Mouse (Mus musculus): ENCODE measurements at regions not wholly inside any gene's neighbourhood (a gene's known extent, or its start where the extent isn't known, plus 50 kb on each side); places are given as distances from the start of the nearest gene placed in this dataset.

GRCm38 (mm10) chr1:24832246-24832645 lies 153.8 kb downstream of the Lmbrd1 start:
- Histone ChIP-seq H3K27ac (no peak overlapping the region), H3K4me1 (replicated peaks; ENCODE audit: control insufficient read depth, insufficient read depth, low read length) (no peaks in the 10 kb centered on the region), H3K36me3 (replicated peaks; ENCODE audit: control insufficient read depth, insufficient read depth) (no peaks in the 10 kb centered on the region), H3K27me3 (ENCODE audit: control insufficient read depth, insufficient read depth, low read length) (no peaks in the 10 kb centered on the region), H3K9ac (no peak overlapping the region), H3K4me2 (replicated peaks) (no peak overlapping the region), H3K4me3 (replicated peaks; ENCODE audit: low read length) (no peak overlapping the region), H3K9me3 (ENCODE audit: control insufficient read depth, low read length) (no peaks in the 10 kb centered on the region)
- no peak for DNase-seq (ENCODE audit: low spot score)
- 95% methylated on average over 3 of the region's 3 CpGs for WGBS
- no peak for ATAC-seq (ENCODE audit: low FRiP score)

DNA sequence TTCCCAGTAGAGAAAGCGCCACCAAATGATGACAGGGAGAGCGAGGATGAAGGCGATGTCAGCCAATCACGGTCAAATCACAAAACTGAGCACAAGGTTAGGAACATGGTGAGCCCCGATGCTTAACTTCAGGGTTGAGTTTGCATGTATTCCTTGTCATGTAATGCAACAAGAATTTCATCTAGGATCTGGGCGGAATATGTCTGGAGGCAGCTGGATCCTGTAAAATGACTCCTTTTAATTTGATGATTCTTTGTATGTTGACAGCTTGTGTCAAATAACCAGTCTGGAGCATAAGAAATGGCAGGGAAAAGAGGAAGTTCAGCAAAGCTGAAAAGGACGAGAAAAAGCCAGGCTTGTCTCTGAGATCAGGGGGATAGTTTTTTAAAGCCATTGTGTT lies 188.4 kb downstream of the Lmbrd1 start:
- H3K4me2 ChIP-seq (replicated peaks) = no peak overlapping the region
- no peak overlapping the region for H3K4me3 ChIP-seq (replicated peaks; ENCODE audit: low read length)
- no peak overlapping the region for H3K9ac ChIP-seq
- 81% methylated on average over 7 of the region's 7 CpGs for WGBS
- H3K36me3 ChIP-seq (replicated peaks; ENCODE audit: control insufficient read depth, insufficient read depth) = no peaks in the 10 kb centered on the region
- DNase-seq (ENCODE audit: low spot score) (no peak), ATAC-seq (ENCODE audit: low FRiP score) (no peak)
- H3K4me1 ChIP-seq (replicated peaks; ENCODE audit: control insufficient read depth, insufficient read depth, low read length) = peaks cover 3% of the 10 kb centered on the region; the same call in 1 of the 2 replicates
- H3K27me3 ChIP-seq (ENCODE audit: control insufficient read depth, insufficient read depth, low read length) = no peaks in the 10 kb centered on the region
- H3K9me3 ChIP-seq (ENCODE audit: control insufficient read depth, low read length) = no peaks in the 10 kb centered on the region
- no peak overlapping the region for H3K27ac ChIP-seq

GRCm38 (mm10) chr1:24869772-24870171 lies 191.3 kb downstream of the Lmbrd1 start:
- H3K36me3 ChIP-seq (replicated peaks; ENCODE audit: control insufficient read depth, insufficient read depth) = no peaks in the 10 kb centered on the region
- H3K4me1 ChIP-seq (replicated peaks; ENCODE audit: control insufficient read depth, insufficient read depth, low read length) = peaks cover 3% of the 10 kb centered on the region; the same call in 1 of the 2 replicates
- peak overlapping the region; percentile 19 for H3K4me3 ChIP-seq (replicated peaks; ENCODE audit: low read length)
- H3K9me3 ChIP-seq (ENCODE audit: control insufficient read depth, low read length) = no peaks in the 10 kb centered on the region
- H3K27me3 ChIP-seq (ENCODE audit: control insufficient read depth, insufficient read depth, low read length) = no peaks in the 10 kb centered on the region
- peak overlapping the region; percentile 32 for H3K27ac ChIP-seq
- DNase-seq (ENCODE audit: low spot score) = peak; percentile 68
- H3K4me2 ChIP-seq (replicated peaks) = peak overlapping the region; percentile 35
- whole genome bisulfite sequencing = 35% methylated on average over 12 of the region's 12 CpGs
- peak overlapping the region; percentile 44 for H3K9ac ChIP-seq
- peak; percentile 86 for ATAC-seq (ENCODE audit: low FRiP score)

- Histone ChIP-seq H3K4me1 (replicated peaks; ENCODE audit: control insufficient read depth, insufficient read depth, low read length) (peaks cover 3% of the 10 kb centered on the region; the same call in 1 of the 2 replicates), H3K27ac (no peak overlapping the region), H3K27me3 (ENCODE audit: control insufficient read depth, insufficient read depth, low read length) (no peaks in the 10 kb centered on the region), H3K9ac (no peak overlapping the region), H3K9me3 (ENCODE audit: control insufficient read depth, low read length) (no peaks in the 10 kb centered on the region), H3K36me3 (replicated peaks; ENCODE audit: control insufficient read depth, insufficient read depth) (no peaks in the 10 kb centered on the region), H3K4me3 (replicated peaks; ENCODE audit: low read length) (no peak overlapping the region), H3K4me2 (replicated peaks) (no peak overlapping the region)
- DNase-seq (ENCODE audit: low spot score) (no peak), ATAC-seq (ENCODE audit: low FRiP score) (no peak)
- 70% methylated on average over 7 of the region's 7 CpGs for WGBS
Measured at GRCm38 (mm10) chr1:24870685-24871417, 192.4 kb downstream of the Lmbrd1 start.

DNA sequence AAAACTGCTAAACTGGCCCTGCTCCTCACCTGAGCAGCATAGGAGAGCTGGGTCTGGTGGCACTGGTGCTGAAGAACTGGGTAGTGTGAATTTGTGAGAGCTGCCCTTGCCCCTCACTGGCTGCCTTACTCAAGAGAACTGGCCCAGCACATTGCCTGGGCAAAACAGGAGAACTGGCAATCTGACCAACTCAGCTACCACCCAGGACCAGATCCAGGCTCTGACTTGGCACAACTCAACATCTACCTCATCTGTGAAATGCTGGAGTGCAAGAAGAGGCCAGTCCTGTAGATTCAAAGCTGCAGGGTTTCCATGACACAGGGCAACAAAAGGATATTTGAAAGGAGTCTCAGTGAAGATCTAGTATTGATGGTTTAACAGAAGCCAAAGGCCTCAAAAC lies 198.6 kb downstream of the Lmbrd1 start:
- no peak overlapping the region for H3K9ac ChIP-seq
- DNase-seq (ENCODE audit: low spot score) (no peak), ATAC-seq (ENCODE audit: low FRiP score) (no peak)
- H3K4me2 ChIP-seq (replicated peaks) = no peak overlapping the region
- H3K4me3 ChIP-seq (replicated peaks; ENCODE audit: low read length) = no peak overlapping the region
- no peaks in the 10 kb centered on the region for H3K27me3 ChIP-seq (ENCODE audit: control insufficient read depth, insufficient read depth, low read length)
- H3K36me3 ChIP-seq (replicated peaks; ENCODE audit: control insufficient read depth, insufficient read depth) = no peaks in the 10 kb centered on the region
- no peaks in the 10 kb centered on the region for H3K9me3 ChIP-seq (ENCODE audit: control insufficient read depth, low read length)
- no peak overlapping the region for H3K27ac ChIP-seq
- H3K4me1 ChIP-seq (replicated peaks; ENCODE audit: control insufficient read depth, insufficient read depth, low read length) = no peaks in the 10 kb centered on the region

DNA sequence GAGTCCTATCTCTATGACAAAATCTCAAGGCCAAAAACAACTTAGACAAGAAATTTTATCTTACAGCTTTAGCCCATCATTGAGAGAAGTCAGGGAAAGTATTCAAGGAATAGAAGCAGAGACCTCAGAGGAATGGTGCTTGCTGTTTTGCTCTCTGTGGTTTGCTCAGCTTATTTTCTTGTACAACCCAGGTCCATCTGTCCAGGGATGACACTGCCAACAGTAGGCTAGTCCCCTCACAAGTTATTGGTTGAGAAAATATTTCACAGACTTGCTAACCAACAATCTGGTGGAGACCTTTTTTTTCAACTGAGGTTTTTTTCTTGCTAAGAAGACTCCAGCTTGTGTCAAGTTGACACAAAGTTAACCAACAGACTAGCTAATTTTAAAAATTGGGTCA lies 205.2 kb downstream of the Lmbrd1 start:
- no peaks in the 10 kb centered on the region for H3K4me1 ChIP-seq (replicated peaks; ENCODE audit: control insufficient read depth, insufficient read depth, low read length)
- H3K36me3 ChIP-seq (replicated peaks; ENCODE audit: control insufficient read depth, insufficient read depth) = no peaks in the 10 kb centered on the region
- no peaks in the 10 kb centered on the region for H3K9me3 ChIP-seq (ENCODE audit: control insufficient read depth, low read length)
- H3K9ac ChIP-seq = no peak overlapping the region
- no peak overlapping the region for H3K27ac ChIP-seq
- ATAC-seq (ENCODE audit: low FRiP score) (no peak), DNase-seq (ENCODE audit: low spot score) (no peak)
- H3K27me3 ChIP-seq (ENCODE audit: control insufficient read depth, insufficient read depth, low read length) = no peaks in the 10 kb centered on the region
- H3K4me3 ChIP-seq (replicated peaks; ENCODE audit: low read length) = no peak overlapping the region
- H3K4me2 ChIP-seq (replicated peaks) = no peak overlapping the region

DNA sequence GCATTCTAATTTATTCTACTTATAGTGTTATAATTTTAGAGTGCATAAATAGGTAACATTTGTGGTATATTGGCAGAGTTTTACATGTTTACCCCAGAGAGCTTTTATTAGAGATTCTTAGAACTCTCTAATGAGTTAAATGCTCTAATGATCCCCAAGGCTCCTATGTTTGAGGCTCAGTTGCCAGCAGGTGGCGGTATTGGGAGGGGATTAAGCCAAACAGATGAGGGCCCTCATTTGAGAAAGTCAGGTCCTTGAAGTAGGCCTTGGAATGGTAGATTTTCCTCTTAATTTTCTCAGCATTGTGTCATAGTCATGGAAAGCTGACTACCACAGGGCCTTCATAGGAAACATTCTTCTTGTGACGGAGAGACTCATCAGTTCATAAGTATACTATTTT lies 222.8 kb downstream of the Lmbrd1 start:
- ATAC-seq (ENCODE audit: low FRiP score) (no peak), DNase-seq (ENCODE audit: low spot score) (peak; percentile 75)
- 42% methylated on average over 2 of the region's 2 CpGs for WGBS
- Histone ChIP-seq H3K4me3 (replicated peaks; ENCODE audit: low read length) (no peak overlapping the region), H3K4me2 (replicated peaks) (no peak overlapping the region), H3K27me3 (ENCODE audit: control insufficient read depth, insufficient read depth, low read length) (no peaks in the 10 kb centered on the region), H3K4me1 (replicated peaks; ENCODE audit: control insufficient read depth, insufficient read depth, low read length) (no peaks in the 10 kb centered on the region), H3K9me3 (ENCODE audit: control insufficient read depth, low read length) (no peaks in the 10 kb centered on the region), H3K36me3 (replicated peaks; ENCODE audit: control insufficient read depth, insufficient read depth) (no peaks in the 10 kb centered on the region), H3K27ac (no peak overlapping the region), H3K9ac (no peak overlapping the region)

DNA sequence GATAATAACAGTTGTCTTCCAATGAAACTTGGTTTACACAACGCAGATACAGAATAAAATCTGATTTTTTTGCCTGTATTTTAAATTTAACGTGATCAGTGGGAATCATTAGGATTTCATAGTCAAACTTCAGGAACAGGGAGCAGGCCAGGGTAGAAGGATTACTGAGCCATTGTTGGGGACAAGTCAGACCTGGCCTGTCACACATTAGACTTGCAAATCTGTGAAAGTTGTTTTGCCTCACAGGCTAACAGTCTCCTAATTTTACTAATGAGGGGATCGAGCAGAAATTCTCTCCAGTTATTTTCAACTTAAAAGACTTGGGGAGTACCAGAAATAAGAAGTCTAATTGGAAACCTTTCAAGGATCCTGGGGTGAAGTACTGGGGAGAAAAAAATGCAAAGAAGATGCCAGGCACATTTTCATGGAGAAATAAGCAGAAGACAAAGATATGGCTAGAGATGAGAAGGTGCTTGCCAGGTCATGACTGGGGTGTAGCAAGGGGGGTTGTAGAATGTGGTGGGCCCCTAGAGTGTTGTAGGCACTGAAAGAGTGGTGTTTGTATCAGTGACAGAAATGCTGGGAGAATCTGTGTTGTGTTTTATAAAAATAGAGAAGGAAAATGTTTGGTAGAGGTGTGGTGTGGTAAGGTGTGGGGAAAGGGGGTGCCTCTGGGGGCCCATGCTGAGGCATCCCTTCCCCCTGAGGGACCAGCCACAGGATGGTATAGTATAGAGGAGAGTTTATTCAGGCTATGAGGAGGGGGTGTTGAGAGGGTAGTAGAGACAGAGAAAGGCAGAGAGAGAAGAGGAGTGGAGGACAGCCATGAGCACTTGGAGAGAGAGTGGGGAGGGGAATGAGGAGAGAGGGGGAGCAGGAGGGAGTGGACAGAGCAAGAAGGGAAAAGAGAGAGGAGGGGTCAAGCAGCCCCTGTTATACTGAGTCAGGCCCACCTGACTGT lies 260.2 kb downstream of the Lmbrd1 start:
- no peak overlapping the region for H3K4me3 ChIP-seq (replicated peaks; ENCODE audit: low read length)
- no peaks in the 10 kb centered on the region for H3K27me3 ChIP-seq (ENCODE audit: control insufficient read depth, insufficient read depth, low read length)
- DNase-seq (ENCODE audit: low spot score) (no peak), ATAC-seq (ENCODE audit: low FRiP score) (0 out of 2 replicates have a peak, but pooled peaks have one; percentile 21)
- H3K9ac ChIP-seq = no peak overlapping the region
- H3K36me3 ChIP-seq (replicated peaks; ENCODE audit: control insufficient read depth, insufficient read depth) = no peaks in the 10 kb centered on the region
- H3K27ac ChIP-seq = no peak overlapping the region
- H3K4me1 ChIP-seq (replicated peaks; ENCODE audit: control insufficient read depth, insufficient read depth, low read length) = no peaks in the 10 kb centered on the region
- no peaks in the 10 kb centered on the region for H3K9me3 ChIP-seq (ENCODE audit: control insufficient read depth, low read length)
- WGBS = 50% methylated on average over 3 of the region's 3 CpGs
- no peak overlapping the region for H3K4me2 ChIP-seq (replicated peaks)

DNA sequence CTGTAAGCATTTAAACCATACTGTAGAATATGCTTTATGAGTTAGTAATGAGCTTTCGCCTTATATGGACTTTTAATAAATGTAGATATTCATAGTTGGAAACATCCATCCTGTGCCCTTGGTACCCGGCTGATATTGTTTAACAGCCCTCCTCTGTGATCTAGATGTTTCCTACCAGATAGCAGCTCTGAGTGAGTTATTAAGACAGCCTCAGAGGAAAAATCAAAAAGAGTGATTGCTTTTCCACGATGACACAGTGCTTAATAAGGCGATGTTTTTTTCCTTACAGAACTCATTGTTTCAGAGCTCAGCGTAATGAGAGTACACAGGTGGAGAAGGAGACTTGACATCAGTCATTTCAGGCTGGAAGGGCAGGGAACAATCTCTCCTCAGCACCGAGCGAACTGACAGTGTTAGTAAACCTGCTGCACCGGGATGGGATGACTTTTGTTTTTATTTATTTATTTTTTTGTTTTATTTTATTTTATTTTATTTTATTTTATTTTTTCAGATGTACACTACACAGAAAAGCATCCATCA lies 264.4 kb downstream of the Lmbrd1 start:
- Histone ChIP-seq H3K36me3 (replicated peaks; ENCODE audit: control insufficient read depth, insufficient read depth) (no peaks in the 10 kb centered on the region), H3K4me2 (replicated peaks) (no peak overlapping the region), H3K9me3 (ENCODE audit: control insufficient read depth, low read length) (no peaks in the 10 kb centered on the region), H3K9ac (no peak overlapping the region), H3K27ac (no peak overlapping the region), H3K4me3 (replicated peaks; ENCODE audit: low read length) (no peak overlapping the region), H3K27me3 (ENCODE audit: control insufficient read depth, insufficient read depth, low read length) (no peaks in the 10 kb centered on the region), H3K4me1 (replicated peaks; ENCODE audit: control insufficient read depth, insufficient read depth, low read length) (no peaks in the 10 kb centered on the region)
- ATAC-seq (ENCODE audit: low FRiP score) = peak; percentile 75
- WGBS = 53% methylated on average over 8 of the region's 8 CpGs
- peak; percentile 41 for DNase-seq (ENCODE audit: low spot score)
